Mouse (Mus musculus): ENCODE data around the gene Ttc37.
A peak's percentile ranks its signal among the peaks of the same experiment; 100 is the strongest.

Ttc37 gene

DNA sequence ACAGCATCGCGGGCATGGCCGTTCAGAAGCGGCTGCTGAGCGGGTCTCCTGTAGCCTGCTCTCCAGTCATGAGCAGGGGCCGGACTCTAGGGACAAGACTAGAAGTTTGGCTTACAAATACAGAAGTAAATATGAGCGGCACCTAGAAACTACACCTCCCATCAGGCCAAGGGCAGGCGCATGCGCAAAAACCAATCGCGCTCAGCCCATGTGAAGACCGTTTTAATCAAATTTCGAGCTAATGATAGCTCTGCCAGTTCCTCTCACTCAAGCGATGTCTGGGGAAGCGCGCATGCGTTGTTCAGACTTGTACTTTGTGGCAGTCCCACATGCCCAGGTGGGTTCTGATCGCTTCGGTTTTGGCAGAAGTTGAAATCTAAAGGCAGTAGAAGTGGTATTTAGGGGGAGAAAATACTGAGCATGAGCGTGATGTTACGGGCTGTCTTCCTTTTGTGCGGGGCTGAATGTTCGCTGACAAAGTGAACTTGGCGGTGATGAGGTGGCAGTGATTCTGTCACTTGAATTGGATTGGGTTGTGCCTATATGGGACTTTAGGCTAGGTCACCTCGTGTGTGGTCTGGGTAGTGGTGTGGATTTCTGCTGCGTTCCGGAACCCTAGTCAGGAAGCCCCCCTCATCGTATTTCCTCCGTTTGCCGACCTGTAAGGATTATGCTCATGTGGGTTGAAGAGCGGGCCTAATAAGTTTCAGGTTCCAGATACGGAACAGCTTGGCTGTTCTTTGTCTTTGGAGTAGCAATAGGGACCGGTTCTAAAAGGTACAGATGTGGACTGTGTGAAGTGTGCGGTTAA, at the start of gene Ttc37, which contains the start of gene Arsk:
Gene Ttc37, plus strand, starts transcription at position 242 of the 811 bp plus-strand sequence.
Gene Arsk, minus strand, starts transcription at position 168 of the 811 bp plus-strand sequence.
- peak; percentile 98 for DNase-seq (ENCODE audit: low read depth, low spot score)

DNA sequence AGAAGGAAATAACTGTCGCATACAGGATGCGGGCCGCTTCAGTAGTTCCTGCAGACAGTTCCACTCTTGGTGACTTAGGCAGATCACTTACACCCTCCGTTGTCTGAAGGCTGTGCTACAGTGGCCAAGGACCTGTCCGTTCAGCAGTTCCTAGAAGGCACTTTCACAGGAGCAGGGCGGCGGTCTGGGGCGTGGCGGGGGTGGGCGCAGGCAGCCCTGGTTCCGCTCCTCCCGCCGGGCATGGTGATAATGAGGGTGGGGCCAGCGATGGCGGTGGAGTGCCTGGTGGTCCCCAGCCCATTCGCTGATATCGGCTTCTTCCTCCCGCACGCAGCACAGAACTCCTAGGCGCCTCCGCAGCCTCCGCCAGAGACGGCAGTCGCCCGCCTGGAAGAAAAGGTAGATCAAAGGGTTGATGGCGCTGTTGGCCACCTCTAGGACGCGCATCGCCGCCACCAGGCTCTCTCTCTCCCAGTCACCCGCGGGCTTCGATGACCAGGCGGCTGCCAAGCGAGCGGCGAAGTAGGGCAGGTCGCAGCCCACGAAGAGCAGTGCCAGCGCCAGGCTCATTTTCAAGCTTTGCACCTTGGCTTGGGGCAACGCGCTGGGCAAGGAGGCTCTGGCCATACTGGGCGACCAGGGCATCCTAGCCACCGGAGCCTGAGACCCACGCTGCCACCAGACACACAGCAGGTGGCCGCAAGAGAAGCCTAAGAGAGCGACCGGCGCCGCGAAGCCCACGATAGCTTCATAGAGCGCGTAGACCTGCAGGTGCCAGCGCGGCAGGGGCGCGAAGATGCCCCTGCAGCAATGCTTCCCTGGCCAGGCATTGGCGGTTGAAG, 42.9 kb upstream of the Ttc37 start:
- no peak for DNase-seq (ENCODE audit: low read depth, low spot score)

DNA sequence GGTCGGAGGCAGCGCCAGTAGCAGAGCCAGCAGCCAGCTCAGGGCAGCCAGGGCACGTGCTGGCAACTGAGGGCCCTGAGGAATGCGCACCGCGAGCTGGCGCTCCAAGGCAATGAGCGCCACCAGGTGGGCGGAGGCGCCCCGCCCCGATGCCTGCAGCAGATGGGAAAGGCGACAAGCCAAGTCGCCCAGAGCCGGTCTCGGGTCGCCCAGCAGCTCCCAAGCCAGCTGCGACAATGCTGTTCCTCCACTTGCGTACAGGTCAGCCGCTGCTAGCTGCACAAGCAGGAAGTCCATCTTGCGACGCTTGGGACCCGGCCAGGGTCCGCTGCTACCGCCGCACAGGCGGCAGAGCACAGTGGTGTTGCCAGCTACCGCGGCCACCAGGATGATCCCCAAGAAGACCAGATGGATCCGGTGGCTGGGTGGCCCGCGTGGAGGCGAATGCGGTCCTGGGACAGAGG, 42.2 kb upstream of the Ttc37 start:
- no peak for DNase-seq (ENCODE audit: low read depth, low spot score)

DNA sequence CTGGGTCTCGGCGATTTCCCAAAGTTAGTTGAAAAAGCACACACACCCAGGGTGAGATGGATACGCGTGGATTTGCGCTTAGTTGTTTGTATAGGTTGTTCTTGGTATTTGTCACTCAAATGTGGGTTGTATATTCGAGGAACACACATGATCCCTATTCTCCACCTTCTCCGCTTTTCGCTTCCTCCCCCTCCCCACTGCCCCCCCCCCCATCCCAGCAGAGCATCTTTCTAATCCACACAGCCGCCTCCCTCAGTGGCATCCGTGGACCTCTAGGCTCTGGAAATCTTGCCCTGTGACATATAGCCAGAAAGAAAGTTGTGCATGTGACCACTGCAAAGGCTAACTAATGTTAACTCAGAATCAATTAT, 41.7 kb upstream of the Ttc37 start, which contains the start of gene Gpr150:
Gene Gpr150, minus strand, starts transcription at position 101 of the 371 bp plus-strand sequence.
- DNase-seq (ENCODE audit: low read depth, low spot score): no peak

DNA sequence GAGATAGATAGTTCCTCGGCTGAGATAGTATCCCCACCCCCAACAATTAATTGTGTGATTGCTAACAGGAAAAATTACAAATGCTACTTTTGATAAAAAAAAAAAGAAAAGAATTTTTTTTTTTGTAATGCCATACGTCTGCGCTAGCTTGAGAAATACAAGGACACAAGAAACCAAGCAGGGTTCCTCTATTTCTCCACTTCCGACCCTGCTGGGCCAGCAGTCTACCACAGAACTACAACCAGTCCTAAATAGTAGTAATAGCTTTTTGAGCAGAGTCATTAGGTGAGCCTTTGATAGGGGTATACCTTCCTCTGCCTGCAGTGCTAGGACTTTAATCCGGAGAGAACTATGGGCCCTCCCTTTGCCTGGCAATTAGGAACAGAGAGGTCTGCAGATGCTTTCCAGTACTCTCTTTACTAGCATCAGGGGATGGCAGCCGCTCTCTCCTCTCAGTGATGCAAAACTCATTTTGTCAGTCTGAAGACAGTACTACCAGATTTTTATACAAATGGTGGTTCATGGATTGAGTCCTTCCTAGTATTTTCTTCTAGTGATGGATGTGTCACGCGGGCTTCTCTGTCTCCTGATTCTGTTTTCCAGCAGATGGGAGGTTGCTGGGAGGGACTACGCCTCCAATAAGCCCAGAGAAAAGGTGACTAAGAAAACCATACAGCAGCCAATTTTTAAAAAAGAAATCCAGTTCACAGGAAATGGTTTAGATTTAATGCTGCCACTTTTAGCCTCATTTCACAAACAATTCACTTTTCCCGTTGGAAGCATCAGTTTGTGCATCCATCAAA, 41.1 kb upstream of the Ttc37 start:
- no peak for DNase-seq (ENCODE audit: low read depth, low spot score)

DNA sequence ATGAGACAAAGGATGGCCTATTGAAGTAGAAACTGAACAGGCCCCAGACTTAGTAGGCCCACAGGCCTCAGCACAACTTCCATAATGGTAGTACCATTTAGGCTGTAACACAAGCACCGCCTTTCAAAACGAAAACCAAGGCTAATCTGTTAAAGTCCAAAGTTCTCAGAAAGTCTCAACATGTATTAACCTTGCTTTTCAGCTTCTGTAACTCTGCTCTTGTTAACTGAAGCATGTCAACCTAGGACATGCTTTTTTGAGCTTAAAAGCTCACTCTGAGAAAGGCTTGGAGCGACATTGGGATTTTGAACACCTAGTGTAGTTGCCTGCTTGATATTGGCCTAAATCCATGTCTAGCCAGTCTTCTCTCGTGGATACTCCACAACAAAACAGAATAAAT, 38.9 kb upstream of the Ttc37 start:
- no peak for DNase-seq (ENCODE audit: low read depth, low spot score)

DNA sequence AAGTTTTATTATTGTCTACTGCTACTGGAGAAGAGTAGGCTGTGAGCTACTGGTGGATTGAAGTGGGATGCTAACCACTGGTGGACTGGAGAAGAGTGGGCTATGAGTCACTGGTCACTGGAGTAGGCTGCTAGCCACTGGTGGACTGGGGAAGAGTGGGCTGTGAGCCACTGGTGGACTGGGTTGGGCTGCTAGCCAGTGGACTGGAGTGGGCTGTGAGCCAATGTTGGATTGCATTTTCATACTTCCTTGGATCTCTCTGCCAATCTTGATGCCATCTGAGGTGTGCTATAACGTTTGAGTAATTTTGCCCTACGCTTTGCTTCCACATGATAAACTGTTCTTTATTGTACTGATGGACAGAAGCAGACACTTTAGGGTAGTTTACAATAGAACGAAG, 36.4 kb upstream of the Ttc37 start:
- DNase-seq (ENCODE audit: low read depth, low spot score): no peak

DNA sequence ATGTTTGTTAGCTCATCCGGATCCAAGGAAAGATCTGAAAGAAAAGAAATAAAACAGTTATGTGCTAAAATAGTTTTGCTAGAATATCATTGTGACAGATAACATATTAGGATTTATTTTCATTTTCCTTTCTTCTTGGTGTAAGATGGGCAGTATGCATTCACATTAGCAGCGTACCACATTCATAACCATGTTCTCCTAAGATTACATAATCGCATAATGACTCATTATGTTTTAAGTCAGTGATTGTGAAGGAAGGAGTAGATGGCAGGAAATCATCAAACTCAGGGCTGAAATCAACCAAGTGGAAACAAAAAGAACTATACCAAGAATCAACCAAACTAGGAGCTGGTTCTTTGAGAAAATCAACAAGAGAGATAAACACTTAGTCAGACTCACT, 36.0 kb upstream of the Ttc37 start:
- no peak for DNase-seq (ENCODE audit: low read depth, low spot score)

DNA sequence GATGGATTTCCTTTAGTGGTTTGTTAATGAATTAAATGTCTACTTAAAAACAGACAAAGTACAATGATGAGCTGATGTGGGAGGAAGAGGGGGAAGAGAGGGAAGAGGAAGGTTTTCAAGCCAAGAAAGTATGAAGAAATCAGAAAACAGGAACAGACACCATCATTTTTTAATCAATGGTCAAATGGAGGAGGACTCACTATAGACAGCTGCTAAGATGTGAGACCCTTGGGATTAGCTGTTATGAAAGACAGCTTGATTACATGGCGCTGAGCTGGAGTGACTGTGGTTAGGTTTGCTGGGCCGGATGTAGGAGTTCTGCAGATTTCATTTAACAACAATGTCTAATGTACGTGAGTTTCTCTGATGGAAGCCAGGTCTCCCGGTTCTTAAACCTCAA, 35.0 kb upstream of the Ttc37 start:
- DNase-seq (ENCODE audit: low read depth, low spot score): no peak

DNA sequence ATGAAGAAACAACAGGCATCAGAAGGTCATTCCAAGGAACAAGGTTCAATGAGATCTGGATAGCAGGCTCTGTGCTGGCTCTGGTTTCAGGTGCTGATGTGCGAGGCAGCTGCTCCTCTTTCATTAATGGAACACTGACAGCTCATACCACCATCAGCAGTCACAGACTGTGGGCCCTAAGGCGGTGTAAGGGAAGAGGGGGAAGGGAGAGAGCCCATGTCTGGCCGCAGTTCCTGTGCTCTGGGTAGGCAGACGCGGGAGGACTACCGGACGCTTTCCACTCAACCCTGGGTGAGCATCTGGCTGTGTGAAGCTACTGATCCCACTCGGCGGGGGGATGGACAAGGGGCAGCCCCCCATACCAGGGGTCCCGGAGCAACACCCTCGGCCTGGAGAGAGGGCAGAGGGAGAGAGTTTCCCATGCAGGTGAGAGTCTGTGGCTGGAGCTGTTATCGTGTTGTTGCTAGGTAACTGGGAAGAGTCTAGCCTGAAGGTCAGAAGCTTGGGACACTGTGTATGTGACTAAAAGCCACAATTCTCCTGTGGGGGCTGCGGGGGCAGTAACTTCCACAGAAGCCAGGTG, 34.1 kb upstream of the Ttc37 start:
- DNase-seq (ENCODE audit: low read depth, low spot score): no peak

DNA sequence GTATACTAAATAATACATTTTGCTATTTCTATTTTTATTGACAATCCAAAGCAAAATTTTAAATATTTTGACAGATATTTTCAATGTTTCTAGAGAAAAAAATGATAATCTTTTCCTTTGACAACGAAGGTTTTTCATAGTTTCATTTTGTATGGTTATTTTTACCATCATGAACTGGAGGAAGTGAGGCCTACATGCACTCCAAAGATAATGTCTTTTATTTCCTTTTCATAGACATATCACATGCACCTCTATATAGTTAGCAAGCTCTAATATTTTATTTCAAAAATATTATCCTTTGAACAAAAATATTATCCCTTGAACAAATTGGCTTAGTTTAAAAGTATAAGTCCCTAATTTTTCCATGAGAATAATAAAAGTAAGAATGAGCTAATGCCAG, 24.2 kb upstream of the Ttc37 start:
- no peak for DNase-seq (ENCODE audit: low read depth, low spot score)

DNA sequence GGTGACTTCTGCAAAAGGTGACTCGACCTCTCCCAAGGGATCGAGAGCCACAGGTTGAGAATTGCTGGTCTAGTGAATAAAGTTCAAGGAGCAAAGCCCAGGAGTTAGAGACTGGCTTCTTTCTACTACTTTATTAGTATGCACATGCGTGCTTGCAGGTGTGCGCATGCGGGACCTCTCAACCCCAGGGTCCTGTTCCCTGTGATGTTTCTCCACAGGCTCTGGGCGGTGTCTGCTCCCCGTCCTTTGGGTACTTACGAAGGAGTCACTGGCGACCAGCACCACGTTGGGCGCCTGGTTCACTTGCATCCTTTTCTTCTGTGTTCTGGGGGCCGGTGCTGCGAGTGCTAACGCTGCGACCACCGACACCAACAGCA, 430 bp upstream of the Ttc37 start:
- DNase-seq (ENCODE audit: low read depth, low spot score): no peak

DNA sequence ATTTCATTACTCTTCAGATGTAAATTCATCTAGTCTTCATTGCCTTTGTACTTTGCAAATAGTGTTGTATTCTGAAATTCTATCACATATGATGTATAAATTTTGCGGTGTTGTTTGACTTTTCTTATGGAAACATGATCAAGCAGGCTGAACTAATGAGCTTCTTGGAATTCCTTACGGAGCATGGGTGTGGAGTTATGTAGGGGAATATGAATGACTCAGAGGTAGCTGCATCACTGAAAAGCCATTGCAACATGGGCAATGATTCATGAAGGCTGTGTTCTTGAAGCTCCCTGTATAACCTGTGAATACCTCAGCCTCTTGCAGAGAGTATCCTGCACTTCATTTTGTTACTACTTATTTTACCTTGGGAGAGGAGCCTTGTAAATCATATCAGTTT, 3.5 kb downstream of the Ttc37 start:
- DNase-seq (ENCODE audit: low read depth, low spot score): peak; percentile 83

DNA sequence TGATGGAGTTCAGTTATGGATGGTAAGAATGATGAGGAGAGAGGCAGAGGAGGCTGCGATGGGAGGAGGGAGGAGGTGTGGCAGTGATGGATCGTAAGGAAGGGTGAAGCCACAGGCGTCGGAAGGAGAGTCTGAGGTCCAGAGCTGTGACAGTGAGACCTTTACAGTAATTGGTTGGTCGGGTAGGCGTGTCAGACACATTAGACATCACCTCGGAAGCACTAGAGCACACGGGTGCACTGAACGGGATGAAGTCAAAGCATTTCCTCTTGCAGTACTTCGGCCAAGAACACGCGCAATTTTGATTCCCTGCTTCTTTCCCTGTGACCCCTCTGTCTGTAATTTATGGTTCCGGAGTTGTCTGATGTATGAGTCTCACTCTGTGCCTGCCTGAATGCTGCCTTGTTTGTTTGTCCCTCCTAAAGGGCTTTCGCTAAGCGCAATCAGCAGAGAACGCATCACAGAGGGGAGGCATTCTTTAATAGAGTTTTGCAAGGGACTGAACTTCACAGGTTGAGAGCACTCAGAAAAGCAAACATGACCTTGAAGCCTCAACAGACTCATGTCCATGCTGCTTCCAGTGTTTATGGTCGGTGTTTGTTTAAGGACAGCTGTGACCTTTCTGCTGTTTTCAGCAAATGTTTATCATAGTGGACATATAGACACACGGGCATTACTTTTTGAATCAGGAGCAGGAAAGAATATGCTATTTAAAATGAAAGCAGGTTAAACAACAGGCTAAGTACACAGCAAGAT, 10.7 kb downstream of the Ttc37 start:
- no peak for DNase-seq (ENCODE audit: low read depth, low spot score)

DNA sequence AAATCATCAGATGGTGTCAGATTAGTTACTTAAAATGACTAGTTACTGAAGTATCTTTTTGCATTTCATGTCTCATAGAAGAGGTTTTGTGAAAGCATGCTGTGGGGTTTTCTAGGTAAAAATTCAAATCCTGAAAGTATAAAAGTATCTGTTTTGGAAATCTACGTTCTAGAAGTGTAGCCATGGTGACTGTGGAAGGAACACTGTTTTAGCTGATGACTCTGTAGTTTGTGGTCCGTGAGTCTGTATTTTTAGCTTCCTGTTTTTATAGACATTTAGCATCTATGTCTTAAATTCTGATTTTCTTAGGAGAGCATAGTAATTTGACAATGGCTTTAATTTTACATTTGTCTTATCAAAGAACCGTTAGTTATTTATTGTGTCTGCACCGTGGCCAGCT, 30.3 kb downstream of the Ttc37 start:
- DNase-seq (ENCODE audit: low read depth, low spot score): no peak

DNA sequence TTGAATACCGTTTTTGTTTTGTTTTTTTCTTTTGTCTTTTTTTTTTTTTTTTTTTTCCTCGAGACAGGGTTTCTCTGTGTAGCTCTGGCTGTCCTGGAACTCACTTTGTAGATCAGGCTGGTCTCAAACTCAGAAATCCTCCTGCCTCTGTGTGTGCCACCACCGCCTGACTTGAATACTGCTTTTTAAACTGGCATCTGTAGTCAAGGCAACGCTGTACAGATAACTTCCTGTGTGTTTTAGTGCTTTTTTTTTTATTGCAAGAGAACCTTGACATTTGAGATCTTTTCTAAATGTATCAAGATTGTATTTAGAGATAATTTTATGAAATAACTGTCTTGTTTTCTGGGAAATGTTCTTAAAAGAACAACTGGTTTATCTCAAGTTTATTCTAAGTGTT, 33.9 kb downstream of the Ttc37 start:
- no peak for DNase-seq (ENCODE audit: low read depth, low spot score)

DNA sequence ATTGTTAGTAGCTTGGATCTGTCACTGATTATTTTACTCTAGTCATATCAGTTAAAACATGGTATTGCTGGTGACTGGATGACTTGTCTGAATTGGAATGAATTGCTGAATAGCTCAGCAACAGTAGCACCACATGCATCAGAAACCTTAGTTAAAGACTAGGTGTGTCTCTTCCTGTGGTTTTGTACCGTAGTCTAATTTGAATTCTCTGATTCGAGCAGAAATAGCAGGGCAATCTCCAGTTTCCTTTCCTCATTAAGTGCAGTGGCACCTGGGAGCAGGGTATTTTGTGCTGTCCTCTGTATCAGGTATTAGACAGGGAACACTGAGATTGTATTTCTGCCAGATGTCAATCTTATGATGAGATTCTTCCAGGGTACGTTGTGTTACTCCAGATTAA, 40.3 kb downstream of the Ttc37 start:
- no peak for DNase-seq (ENCODE audit: low read depth, low spot score)

DNA sequence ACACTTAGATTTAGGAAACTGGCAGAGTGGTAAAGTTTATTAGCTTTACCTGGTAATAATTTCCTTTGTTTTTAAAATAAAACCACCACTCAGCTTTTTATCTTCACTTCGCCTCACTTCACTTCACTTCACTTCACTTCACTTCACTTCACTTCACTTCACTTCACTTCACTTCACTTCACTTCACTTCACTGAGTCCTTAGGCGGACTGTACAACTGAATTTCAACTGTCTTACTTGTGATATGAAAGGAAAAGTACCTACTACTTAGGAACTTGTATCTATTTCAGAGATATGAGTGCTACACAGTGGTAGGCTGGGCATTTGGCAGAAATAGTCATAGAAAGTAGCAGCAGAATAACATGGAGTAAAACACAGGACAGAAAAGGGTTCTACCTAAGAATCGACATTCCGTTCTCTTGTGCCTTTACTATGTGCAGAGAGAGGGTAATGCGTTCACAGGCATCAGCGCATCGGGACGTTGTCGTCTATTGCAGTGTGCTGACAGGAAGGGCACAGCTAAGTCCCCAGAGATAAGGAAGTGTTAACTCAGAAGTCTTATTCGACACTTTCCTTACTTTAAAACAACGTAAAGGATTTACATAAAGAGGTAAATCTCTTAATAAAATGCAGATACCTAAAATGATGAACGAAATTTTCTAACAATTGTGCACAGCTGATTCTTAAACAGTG, 42.7 kb downstream of the Ttc37 start:
- DNase-seq (ENCODE audit: low read depth, low spot score): no peak

DNA sequence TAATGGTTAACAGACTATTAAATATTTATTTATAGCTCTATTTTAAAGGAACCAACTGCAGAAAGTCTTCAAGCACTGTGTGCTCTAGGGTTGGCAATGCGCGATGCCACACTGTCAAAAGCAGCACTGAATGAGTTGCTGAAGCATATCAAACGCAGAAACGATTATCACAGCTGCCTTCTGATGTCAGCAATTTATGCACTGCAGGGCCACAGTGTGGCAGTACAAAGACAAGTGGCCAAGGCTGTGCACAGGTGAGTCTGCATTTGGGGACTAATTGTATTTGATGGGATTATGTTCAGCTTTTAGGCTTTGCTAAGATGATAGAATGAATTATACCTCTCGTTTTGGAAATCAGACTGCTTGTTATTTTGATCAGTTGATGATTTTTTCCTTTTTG, 51.9 kb downstream of the Ttc37 start:
- no peak for DNase-seq (ENCODE audit: low read depth, low spot score)

DNA sequence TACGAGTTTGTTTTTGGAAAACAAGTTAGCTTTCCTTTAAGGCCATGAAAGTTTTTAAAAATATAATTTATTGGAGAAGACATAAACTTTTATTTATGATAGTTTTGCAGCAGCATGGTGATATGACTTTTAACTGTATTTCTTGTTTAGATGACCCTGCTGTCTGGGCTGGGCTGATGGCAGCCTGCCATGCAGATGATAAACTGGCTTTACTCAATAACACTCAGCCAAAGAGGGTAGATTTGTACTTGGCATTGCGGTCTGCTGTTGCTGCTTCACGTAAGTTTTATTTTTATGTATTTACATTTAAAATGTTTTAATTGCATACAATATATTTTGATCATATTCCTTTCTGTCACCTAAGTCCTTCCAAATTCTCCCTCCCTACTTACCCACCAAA, 58.6 kb downstream of the Ttc37 start:
- no peak for DNase-seq (ENCODE audit: low read depth, low spot score)

All from 3T3-L1 (cell line).